Mouse (Mus musculus) spleen, adult 2 months (tissue): ENCODE data around the gene Gm20388.

ENCODE experiments used
- CTCF ChIP-seq: fragments of 200-500 bp; IDR thresholded peaks from 2 replicates; pipeline ENCODE4 v1.5.1; 2011; ENCODE audit warnings: mild to moderate bottlenecking, inconsistent platforms; ENCODE audit not compliant: insufficient read depth, insufficient read length, insufficient replicate concordance; ENCODE audit errors: extremely low read depth
- POLR2A ChIP-seq: fragments of 200-500 bp; IDR thresholded peaks from 2 replicates; pipeline ENCODE4 v1.6.1; 2011; ENCODE audit warnings: low read depth, low read length, inconsistent platforms

DNA sequence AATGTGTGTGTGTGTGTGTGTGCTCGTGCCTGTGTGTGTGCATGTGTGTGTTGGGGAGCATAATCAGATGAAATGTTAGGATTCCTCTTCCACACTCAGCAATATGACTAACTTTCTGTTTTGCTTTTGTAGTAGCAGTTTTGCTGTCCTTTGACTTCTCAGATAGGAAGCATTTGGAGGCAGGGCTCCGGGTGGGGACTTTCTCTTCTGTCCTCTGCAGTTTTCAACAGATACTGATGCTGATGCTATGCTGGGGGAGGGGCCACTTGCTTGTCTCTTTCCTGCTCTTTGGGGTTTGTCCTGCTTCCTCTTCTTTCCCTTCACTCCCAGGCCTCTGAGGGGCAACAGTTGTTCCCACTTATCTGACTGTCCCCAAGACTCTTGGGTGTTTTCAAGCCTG is 4319.2 kb downstream of the Gm20388 start:
- TF ChIP-seq POLR2A (no peak), CTCF (no peak)
